Mouse (Mus musculus) erythroblast, embryonic 14.5 days (primary cell): ENCODE measurements around the gene Gpi1. TPM values are rescaled to one million over a fixed set of nuclear protein-coding genes. Genes with fewer than 3 reads are reported as not detected.

ENCODE experiments used
- H3K27me3 ChIP-seq: 2 replicates; pipeline ENCODE4 v1.6.1; 2012; ENCODE audit warnings: inconsistent platforms; ENCODE audit not compliant: control insufficient read depth
- H3K36me3 ChIP-seq: 2 replicates; pipeline ENCODE4 v1.6.1; 2012; ENCODE audit warnings: mild to moderate bottlenecking, inconsistent platforms; ENCODE audit not compliant: control insufficient read depth
- H3K4me1 ChIP-seq: 2 replicates; pipeline ENCODE4 v1.6.1; 2012; ENCODE audit warnings: inconsistent platforms; ENCODE audit not compliant: control insufficient read depth
- H3K4me3 ChIP-seq: replicated peaks from 2 replicates; pipeline ENCODE3; 2012; ENCODE audit warnings: moderate library complexity, mild to moderate bottlenecking, inconsistent platforms
- H3K9me3 ChIP-seq: 2 replicates; pipeline ENCODE4 v1.6.1; 2012; ENCODE audit warnings: low read length, inconsistent platforms, mixed read lengths; ENCODE audit not compliant: control insufficient read depth
- GATA1 ChIP-seq: IDR thresholded peaks from 2 replicates; pipeline ENCODE4 v1.6.1; 2012; ENCODE audit warnings: low read length, inconsistent platforms, mixed read lengths
- TAL1 ChIP-seq: IDR thresholded peaks from 3 replicates; pipeline ENCODE4 v1.6.1; 2012; ENCODE audit warnings: low read length, inconsistent platforms, mixed read lengths
- polyA plus RNA-seq: library from polyadenylated mRNA; stranded (reverse); fragments of >175 nt; gene quantifications from 2 replicates; pipeline ENCODE4 v1.2.3, GENCODE M21; 2012

The Gpi1 gene
- polyA plus RNA-seq, result 18.4 and 29.3 TPM in 2 replicates

DNA sequence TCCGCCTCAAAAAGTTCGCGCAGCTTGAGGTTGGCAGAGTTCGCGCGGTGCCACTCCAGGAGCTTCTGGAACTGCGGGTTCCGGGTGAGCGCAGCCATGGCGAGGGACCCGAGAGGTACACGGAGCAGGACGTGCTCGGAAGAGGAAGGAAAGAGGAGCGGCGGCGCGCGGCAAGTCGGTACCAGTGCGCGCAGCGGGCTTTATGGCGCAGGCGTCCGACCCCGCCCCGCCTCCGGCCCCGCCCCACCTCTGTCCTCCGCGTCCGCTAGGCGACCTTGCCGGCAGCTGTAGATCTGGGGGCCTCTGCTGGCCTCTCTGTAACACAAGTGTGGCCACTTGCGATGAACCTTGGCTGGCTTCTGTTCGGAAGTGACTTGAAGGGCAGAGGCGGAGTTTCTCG lies at the start of gene Gpi1:
Gpi1 (minus strand) TSS at position 221 of the 400 bp plus-strand sequence.
- TF ChIP-seq TAL1, result no peak
- TF ChIP-seq GATA1, result no peak
- Histone ChIP-seq H3K9me3 (no peaks in the 10 kb centered on the region), H3K4me3 (peak within 1 kb of the TSS; percentile 74), H3K36me3 (peaks cover 29% of the 10 kb centered on the region), H3K27me3 (no peaks in the 10 kb centered on the region), H3K4me1 (peaks cover 86% of the 10 kb centered on the region)

DNA sequence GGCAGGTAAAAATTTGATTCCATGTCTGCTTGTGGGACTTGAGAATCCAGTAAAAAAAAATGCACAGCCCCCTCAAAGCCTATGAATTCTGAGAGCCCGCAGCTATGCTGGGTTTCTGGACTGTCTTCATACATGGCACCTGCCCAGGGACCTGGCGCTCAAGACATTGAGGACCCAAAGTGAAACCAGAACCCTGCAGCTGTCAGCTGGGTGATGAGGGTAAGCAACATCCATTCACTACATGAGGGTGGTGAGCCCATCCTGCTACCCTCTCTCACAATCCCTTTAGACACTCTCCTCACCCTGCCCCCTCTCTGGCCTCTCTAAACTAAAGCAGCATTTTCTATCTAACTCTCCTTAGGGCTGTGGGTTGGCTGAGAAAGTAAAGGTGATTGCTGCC lies 47.5 kb upstream of the Gpi1 start:
- Histone ChIP-seq H3K4me1 (no peaks in the 10 kb centered on the region), H3K27me3 (no peaks in the 10 kb centered on the region), H3K36me3 (peaks cover 50% of the 10 kb centered on the region), H3K9me3 (no peaks in the 10 kb centered on the region), H3K4me3 (no peak overlapping the region)
- no peak for TF ChIP-seq TAL1
- no peak for TF ChIP-seq GATA1

DNA sequence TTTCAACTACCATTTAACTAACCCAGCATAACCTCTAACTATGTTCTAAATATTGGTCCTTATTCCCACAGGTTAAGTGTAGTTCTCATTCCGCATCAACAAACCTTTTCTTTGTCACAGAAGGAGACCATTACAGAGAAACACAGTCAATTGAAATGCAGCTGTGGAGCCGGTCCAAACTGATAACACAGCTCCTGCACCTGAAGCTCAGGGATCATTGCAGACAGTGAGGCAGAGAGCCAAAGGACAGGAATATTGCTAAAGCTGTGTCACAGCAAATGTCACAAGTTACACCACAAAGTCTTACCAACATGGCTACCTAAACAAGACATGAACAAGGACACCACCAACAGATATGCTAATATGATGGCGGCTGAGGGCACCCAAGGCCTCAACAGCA lies 45.9 kb upstream of the Gpi1 start:
- no peaks in the 10 kb centered on the region for H3K27me3 ChIP-seq

DNA sequence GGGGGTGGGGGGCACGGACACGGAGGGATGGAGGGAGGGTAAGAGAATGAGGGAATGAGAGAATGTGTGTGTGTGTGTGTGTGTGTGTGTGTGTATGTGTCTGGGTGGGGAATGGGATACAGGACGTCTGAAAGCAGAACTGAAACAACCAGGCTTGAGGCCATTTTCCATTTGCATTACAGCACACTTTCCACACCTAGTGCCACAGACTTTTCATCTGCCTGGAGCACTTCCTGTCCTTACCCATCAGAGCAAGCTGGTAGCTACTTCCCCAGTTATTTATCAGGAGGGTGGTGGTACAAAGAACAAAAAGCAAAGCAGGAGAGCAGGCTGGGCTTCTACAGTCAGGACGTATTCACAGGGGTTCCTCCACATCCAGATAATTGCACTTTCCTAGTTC lies 42.3 kb upstream of the Gpi1 start:
- Histone ChIP-seq H3K27me3 (no peaks in the 10 kb centered on the region), H3K36me3 (peaks cover 16% of the 10 kb centered on the region), H3K4me3 (no peak overlapping the region), H3K9me3 (no peaks in the 10 kb centered on the region), H3K4me1 (peaks cover 4% of the 10 kb centered on the region)
- no peak for TF ChIP-seq TAL1
- TF ChIP-seq GATA1, result no peak

More for the DNA sequence above, 45.9 kb upstream of the Gpi1 start:
- TF ChIP-seq TAL1 (no peak), GATA1 (no peak)
- Histone ChIP-seq H3K4me1 (no peaks in the 10 kb centered on the region), H3K4me3 (no peak overlapping the region), H3K9me3 (no peaks in the 10 kb centered on the region), H3K36me3 (peaks cover 42% of the 10 kb centered on the region)

DNA sequence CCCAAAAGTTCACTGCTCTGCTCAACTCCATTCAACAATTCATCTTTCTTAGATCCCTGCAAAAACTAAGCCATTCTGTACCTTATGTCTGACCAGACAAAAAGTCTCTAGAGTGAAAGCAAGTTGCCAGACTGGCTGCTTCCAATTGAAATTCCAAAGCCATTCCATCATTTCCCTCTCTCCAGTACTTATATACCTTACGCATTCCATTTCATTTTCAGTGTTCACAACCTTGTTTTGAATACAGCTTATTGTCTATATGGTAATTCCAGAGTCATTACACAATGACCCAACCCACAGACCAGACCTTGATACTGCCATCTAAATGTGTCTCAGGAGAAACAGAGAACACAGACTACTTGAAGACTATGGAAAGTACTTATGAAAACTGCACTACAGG lies 38.3 kb upstream of the Gpi1 start:
- Histone ChIP-seq H3K36me3 (peaks cover 20% of the 10 kb centered on the region), H3K9me3 (no peaks in the 10 kb centered on the region), H3K4me3 (no peak overlapping the region), H3K4me1 (peaks cover 18% of the 10 kb centered on the region), H3K27me3 (no peaks in the 10 kb centered on the region)
- TF ChIP-seq TAL1, result no peak
- no peak for TF ChIP-seq GATA1

DNA sequence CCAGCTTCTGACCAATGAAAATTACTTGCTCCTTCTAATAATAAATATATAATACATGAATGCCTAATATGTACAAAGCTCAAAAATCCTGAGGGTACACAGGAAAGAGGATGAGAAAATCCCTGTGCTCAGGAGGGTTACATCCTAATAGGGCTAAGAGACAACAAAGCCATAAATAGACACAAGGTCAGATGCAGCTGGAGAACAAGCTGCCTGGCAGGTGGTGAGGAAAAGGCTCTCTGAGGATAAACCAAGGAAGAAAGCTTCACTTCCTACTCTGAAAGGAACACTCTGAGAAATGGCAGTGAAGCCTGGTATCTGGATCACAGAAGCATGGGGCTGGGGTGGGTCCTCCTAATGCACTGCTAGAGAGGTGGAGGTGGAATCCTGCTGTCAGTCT lies 36.3 kb upstream of the Gpi1 start:
- H3K36me3 ChIP-seq, result peaks cover 37% of the 10 kb centered on the region
- no peaks in the 10 kb centered on the region for H3K27me3 ChIP-seq
- peaks cover 18% of the 10 kb centered on the region for H3K4me1 ChIP-seq
- no peaks in the 10 kb centered on the region for H3K9me3 ChIP-seq
- H3K4me3 ChIP-seq, result no peak overlapping the region
- TF ChIP-seq TAL1, result no peak
- no peak for TF ChIP-seq GATA1

DNA sequence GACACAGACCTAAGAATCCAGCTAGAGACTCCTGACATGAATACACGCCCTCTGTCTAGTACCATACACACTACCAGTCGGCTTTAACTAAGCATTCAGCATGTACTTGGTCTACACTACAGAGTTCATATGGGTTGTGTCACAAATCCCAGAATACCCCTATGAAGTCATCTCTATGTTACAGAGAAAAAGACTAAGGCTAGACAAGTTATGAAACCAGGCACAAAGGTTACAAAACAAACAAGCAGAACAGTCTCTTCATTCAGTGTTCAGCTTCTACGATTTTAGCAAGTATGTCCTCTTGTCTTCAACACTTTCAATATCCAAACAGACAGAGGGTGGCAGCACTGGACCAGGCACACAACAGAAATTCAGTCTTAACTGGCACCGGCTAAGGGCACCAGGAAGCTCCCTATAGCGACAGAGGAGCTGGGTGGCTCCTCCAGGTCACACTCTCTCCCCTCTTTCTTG lies 35.8 kb upstream of the Gpi1 start:
- peaks cover 42% of the 10 kb centered on the region for H3K36me3 ChIP-seq
- no peaks in the 10 kb centered on the region for H3K27me3 ChIP-seq
- no peaks in the 10 kb centered on the region for H3K9me3 ChIP-seq
- H3K4me3 ChIP-seq, result no peak overlapping the region
- TF ChIP-seq GATA1 (no peak), TAL1 (no peak)
- H3K4me1 ChIP-seq, result peaks cover 18% of the 10 kb centered on the region

DNA sequence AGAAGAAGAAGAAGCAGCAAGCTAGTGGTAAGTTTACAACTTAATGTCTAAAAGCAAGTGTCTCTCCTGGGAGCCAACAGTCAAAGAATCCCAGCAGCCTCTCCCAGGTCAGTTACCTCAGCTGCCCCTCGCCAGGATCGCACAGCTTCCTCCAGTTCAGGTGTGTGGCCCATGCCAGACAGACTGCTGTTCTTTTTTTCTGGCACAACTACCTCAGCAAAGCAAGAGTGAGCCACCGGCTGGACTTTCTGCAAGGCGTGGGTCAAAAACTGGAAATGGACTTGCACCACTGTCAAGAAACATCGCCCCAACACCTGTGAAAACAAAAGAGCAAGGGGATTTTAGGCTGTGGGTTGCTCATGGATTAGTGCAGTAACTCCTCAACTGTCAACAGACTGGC lies 33.3 kb upstream of the Gpi1 start:
- Histone ChIP-seq H3K36me3 (peaks cover 65% of the 10 kb centered on the region), H3K27me3 (no peaks in the 10 kb centered on the region), H3K9me3 (no peaks in the 10 kb centered on the region), H3K4me1 (peaks cover 18% of the 10 kb centered on the region), H3K4me3 (no peak overlapping the region)
- TF ChIP-seq TAL1 (no peak), GATA1 (no peak)

DNA sequence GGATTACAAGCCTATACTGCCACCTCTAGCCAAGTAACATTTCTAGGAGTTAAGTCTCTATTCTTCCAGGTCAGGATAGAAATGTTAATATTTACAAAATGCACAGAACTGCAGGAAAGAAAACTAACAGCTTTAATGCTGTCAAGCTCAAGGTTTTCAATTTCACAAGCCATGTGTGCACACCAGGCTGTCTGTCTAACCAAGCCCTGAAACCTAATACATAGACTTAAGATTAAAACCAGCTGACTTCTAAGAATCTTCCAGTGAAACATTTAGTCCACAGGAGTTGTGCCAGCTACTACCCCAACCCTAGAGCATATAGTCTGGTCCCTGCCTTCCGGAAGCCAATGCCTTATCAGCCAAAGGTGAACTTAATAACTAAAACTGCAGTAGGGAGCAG lies 28.3 kb upstream of the Gpi1 start:
- no peaks in the 10 kb centered on the region for H3K27me3 ChIP-seq
- TF ChIP-seq GATA1 (no peak), TAL1 (no peak)
- peaks cover 98% of the 10 kb centered on the region for H3K36me3 ChIP-seq

DNA sequence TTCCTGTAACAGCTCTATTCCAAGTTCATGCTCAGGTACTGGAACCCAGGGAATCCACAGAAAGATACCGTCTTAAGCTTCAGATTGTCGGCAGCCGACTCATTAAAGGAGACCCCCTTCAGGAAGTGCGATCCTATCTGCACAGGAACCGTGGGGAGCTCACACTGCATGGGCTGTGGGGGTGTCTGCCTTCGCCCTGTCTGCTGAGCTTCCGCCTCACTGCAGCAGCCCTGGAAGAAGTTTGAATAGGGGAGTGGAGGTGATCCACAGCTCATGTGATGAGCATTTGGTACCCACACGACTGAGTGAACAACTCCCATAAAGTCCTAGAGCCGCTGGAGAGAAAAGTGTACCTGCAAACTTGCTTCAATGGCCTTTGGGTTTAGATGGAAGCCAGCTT lies 27.1 kb upstream of the Gpi1 start:
- Histone ChIP-seq H3K4me1 (no peaks in the 10 kb centered on the region), H3K4me3 (no peak overlapping the region), H3K9me3 (no peaks in the 10 kb centered on the region), H3K36me3 (peaks cover 97% of the 10 kb centered on the region), H3K27me3 (no peaks in the 10 kb centered on the region)
- TF ChIP-seq GATA1 (no peak), TAL1 (no peak)

More for the DNA sequence above, 28.3 kb upstream of the Gpi1 start:
- Histone ChIP-seq H3K4me3 (no peak overlapping the region), H3K9me3 (no peaks in the 10 kb centered on the region), H3K4me1 (no peaks in the 10 kb centered on the region)
